Comparison of ENCODE assay signal across 15 mouse cellular contexts in the genomic region with DNA sequence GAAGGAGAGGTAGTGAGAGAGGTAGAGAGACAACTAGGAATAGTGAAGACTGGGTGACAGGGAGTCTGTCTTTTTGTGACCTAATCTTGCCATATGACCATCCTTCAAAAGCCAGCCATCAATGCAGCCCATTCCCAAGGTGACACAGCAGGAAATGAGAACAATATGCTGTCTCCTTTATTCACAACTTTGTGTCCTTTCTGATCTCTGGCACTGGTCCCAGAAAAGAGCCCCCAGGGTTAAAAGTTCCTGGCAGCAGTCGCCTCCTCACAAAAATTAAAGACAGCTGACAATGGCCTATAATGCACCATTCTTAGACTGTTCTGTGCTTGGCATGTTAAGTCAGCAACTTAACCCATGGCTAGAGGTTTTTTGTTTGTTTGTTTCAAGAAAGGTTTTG. TPM values are rescaled to one million over a fixed set of nuclear protein-coding genes. Genes with fewer than 3 reads are reported as not detected.
A peak's percentile ranks its signal among the peaks of the same experiment; 100 is the strongest.
DNase-seq lines count a peak whose midpoint lies in the region; ATAC-seq and TF ChIP-seq lines count a peak whose summit lies in the region.
"Had no signal": no experiment of that assay in that cellular context is flagged by ENCODE, and none has a peak within 500 bp of the region (broad histone marks: within the 10 kb centered on the region; RNA-seq: fewer than 3 reads in every experiment).

No protein-coding gene starts in this region.

- no peaks in the 10 kb centered on the region for H3K4me1 ChIP-seq in midbrain, postnatal 0 days (ENCODE audit: insufficient read depth, low read length)
- no peaks in the 10 kb centered on the region for H3K4me1 ChIP-seq in midbrain, embryonic 16.5 days (ENCODE audit: control insufficient read depth, insufficient read depth, low read length)
- peaks cover 6% of the 10 kb centered on the region for H3K4me1 ChIP-seq in embryonic fibroblast, embryonic 13.5 days (ENCODE audit: control insufficient read depth, insufficient read depth, low read length)
- H3K4me1 ChIP-seq in forebrain, embryonic 15.5 days: no peaks in the 10 kb centered on the region
- H3K4me1 ChIP-seq: midbrain, embryonic 15.5 days had no signal

- peak; percentile 18 for DNase-seq in heart, postnatal 4 days
- DNase-seq in heart, postnatal 25 days (ENCODE audit: low spot score): no peak
- peak; percentile 43 for DNase-seq in midbrain, postnatal 0 days (ENCODE audit: low spot score)
- no peak for DNase-seq in gastrocnemius, postnatal 25 days
- DNase-seq: adrenal gland, postnatal 14 days; cerebellum, adult 9-10 months; embryo, embryonic 11 days; kidney, adult 18-20 months; liver, postnatal 0 days had no signal

- no peak overlapping the region for H3K27ac ChIP-seq in midbrain, postnatal 0 days (ENCODE audit: low read depth, low read length)
- no peak overlapping the region for H3K27ac ChIP-seq in midbrain, embryonic 16.5 days (ENCODE audit: low read length)
- H3K27ac ChIP-seq in embryonic fibroblast, embryonic 13.5 days (ENCODE audit: insufficient read depth, low read length): 0 out of 2 replicates have a peak overlapping the region, but pooled peaks have one; percentile 8
- no peak overlapping the region for H3K27ac ChIP-seq in forebrain, embryonic 15.5 days (replicated peaks)
- H3K27ac ChIP-seq: limb, embryonic 15.5 days; midbrain, embryonic 15.5 days had no signal

- ATAC-seq in midbrain, postnatal 0 days (ENCODE audit: low FRiP score): no peak
- no peak for ATAC-seq in midbrain, embryonic 16.5 days
- no peak for ATAC-seq in forebrain, embryonic 15.5 days (replicated peaks)
- ATAC-seq: CD4-positive, CD25-positive, alpha-beta regulatory T cell, adult 4 months; liver, postnatal 0 days; midbrain, embryonic 15.5 days had no signal

- H3K27me3 ChIP-seq in midbrain, postnatal 0 days (ENCODE audit: insufficient read depth, low read length): no peaks in the 10 kb centered on the region
- H3K27me3 ChIP-seq in midbrain, embryonic 16.5 days (ENCODE audit: control insufficient read depth, insufficient read depth, low read depth, low read length): no peaks in the 10 kb centered on the region
- no peaks in the 10 kb centered on the region for H3K27me3 ChIP-seq in forebrain, embryonic 15.5 days
- H3K27me3 ChIP-seq: limb, embryonic 15.5 days; midbrain, embryonic 15.5 days had no signal

- H3K9me3 ChIP-seq in midbrain, postnatal 0 days (ENCODE audit: low read length): no peaks in the 10 kb centered on the region
- H3K9me3 ChIP-seq in midbrain, embryonic 16.5 days (replicated peaks; ENCODE audit: control insufficient read depth, low read length, poor library complexity, severe bottlenecking): no peaks in the 10 kb centered on the region
- no peaks in the 10 kb centered on the region for H3K9me3 ChIP-seq in forebrain, embryonic 15.5 days
- H3K9me3 ChIP-seq: limb, embryonic 15.5 days; midbrain, embryonic 15.5 days had no signal

- no peaks in the 10 kb centered on the region for H3K36me3 ChIP-seq in midbrain, postnatal 0 days (ENCODE audit: insufficient read depth, low read length)
- H3K36me3 ChIP-seq in midbrain, embryonic 16.5 days (ENCODE audit: control insufficient read depth, insufficient read depth, low read length): no peaks in the 10 kb centered on the region
- no peaks in the 10 kb centered on the region for H3K36me3 ChIP-seq in forebrain, embryonic 15.5 days
- H3K36me3 ChIP-seq: limb, embryonic 15.5 days; midbrain, embryonic 15.5 days had no signal

- no peak overlapping the region for H3K9ac ChIP-seq in midbrain, postnatal 0 days (replicated peaks; ENCODE audit: low read length, poor library complexity, severe bottlenecking)
- H3K9ac ChIP-seq in midbrain, embryonic 16.5 days (ENCODE audit: low read depth, low read length): no peak overlapping the region
- no peak overlapping the region for H3K9ac ChIP-seq in forebrain, embryonic 15.5 days (replicated peaks)
- H3K9ac ChIP-seq: limb, embryonic 15.5 days; liver, postnatal 0 days; midbrain, embryonic 15.5 days had no signal

- H3K4me3 ChIP-seq in midbrain, postnatal 0 days (ENCODE audit: low read depth, low read length): no peak overlapping the region
- no peak overlapping the region for H3K4me3 ChIP-seq in midbrain, embryonic 16.5 days (ENCODE audit: low read depth, low read length)
- no peak overlapping the region for H3K4me3 ChIP-seq in embryonic fibroblast, embryonic 13.5 days (ENCODE audit: insufficient read depth, low read length)
- no peak overlapping the region for H3K4me3 ChIP-seq in forebrain, embryonic 15.5 days
- H3K4me3 ChIP-seq: limb, embryonic 15.5 days; midbrain, embryonic 15.5 days had no signal

- TF ChIP-seq CTCF in midbrain, postnatal 0 days (IDR thresholded peaks at IDR 0.05): no peak
- no peak for TF ChIP-seq CTCF in embryonic fibroblast, embryonic 13.5 days (IDR thresholded peaks at IDR 0.05; ENCODE audit: borderline replicate concordance, insufficient read depth, low read length)

- intact Hi-C loops in heart, postnatal 25 days (cut with DNase I): no loop called here

- no peak overlapping the region for H3K4me2 ChIP-seq in midbrain, postnatal 0 days (ENCODE audit: low read depth, low read length, poor library complexity, severe bottlenecking)
- H3K4me2 ChIP-seq in midbrain, embryonic 16.5 days (ENCODE audit: low read length): no peak overlapping the region
- no peak overlapping the region for H3K4me2 ChIP-seq in forebrain, embryonic 15.5 days (replicated peaks)
- H3K4me2 ChIP-seq: limb, embryonic 15.5 days; midbrain, embryonic 15.5 days had no signal

- WGBS in midbrain, postnatal 0 days: 19% methylated on average over 1 of the region's 1 CpGs
- 20% methylated on average over 1 of the region's 1 CpGs for WGBS in midbrain, embryonic 16.5 days
- 31% methylated on average over 1 of the region's 1 CpGs for WGBS in forebrain, embryonic 15.5 days

- TF ChIP-seq POLR2A in embryonic fibroblast, embryonic 13.5 days (IDR thresholded peaks at IDR 0.05; ENCODE audit: low read depth, low read length): no peak

RNA-seq across cellular contexts. Expression of a gene that starts 17.8 kb away (rescaled TPM):
- 1 to 10 TPM; 8.1 to 9.4 TPM for total RNA-seq in heart, postnatal 4 days (2021)
- total RNA-seq in heart, postnatal 25 days (2021): 10 to 100 TPM; 12.3 to 14.9 TPM
- 5.9 TPM in 2 replicates for total RNA-seq in midbrain, postnatal 0 days (2014; rRNA removed)
- polyA plus RNA-seq in midbrain, postnatal 0 days (2015; fragmentation: Nextera tagmentation; extraction: Ambion mirVana): 1.8 and 2.3 TPM in 2 replicates
- 0.67 and 1.0 TPM in 2 replicates for polyA plus RNA-seq in midbrain, embryonic 16.5 days (2015; fragmentation: Nextera tagmentation; extraction: Ambion mirVana)
- 24.5 and 25.2 TPM in 2 replicates for polyA plus RNA-seq in embryonic fibroblast, embryonic 13.5 days (2011; ENCODE audit: insufficient read length, low read depth, missing spikeins)
- total RNA-seq in gastrocnemius, postnatal 25 days (2021): 1 to 10 TPM; 5.6 to 6.9 TPM
- 0.72 and 0.74 TPM in 2 replicates for polyA plus RNA-seq in forebrain, embryonic 15.5 days (2015; fragmentation: Nextera tagmentation; extraction: Ambion mirVana)

Comparison
In these comparisons a context has a peak if more than half of its experiments do, and no peak if none do; other contexts are left out.
1. DNase-seq: peak in heart, postnatal 4 days (single experiment) and midbrain, postnatal 0 days (single experiment); none in heart, postnatal 25 days (single experiment) and gastrocnemius, postnatal 25 days (single experiment).